Mouse (Mus musculus) bone marrow macrophage, adult 2 months (primary cell): Measurements from ENCODE around the gene Dhx58.

Experiments used
- CTCF ChIP-seq: IDR thresholded peaks from 2 replicates; pipeline ENCODE4 v1.5.1; 2012; ENCODE audit warnings: low read depth, mild to moderate bottlenecking, low read length, moderate library complexity
- POLR2A ChIP-seq: IDR thresholded peaks from 2 replicates; pipeline ENCODE4 v1.6.1; 2012; ENCODE audit warnings: mild to moderate bottlenecking, low read depth, low read length, borderline replicate concordance

DNA sequence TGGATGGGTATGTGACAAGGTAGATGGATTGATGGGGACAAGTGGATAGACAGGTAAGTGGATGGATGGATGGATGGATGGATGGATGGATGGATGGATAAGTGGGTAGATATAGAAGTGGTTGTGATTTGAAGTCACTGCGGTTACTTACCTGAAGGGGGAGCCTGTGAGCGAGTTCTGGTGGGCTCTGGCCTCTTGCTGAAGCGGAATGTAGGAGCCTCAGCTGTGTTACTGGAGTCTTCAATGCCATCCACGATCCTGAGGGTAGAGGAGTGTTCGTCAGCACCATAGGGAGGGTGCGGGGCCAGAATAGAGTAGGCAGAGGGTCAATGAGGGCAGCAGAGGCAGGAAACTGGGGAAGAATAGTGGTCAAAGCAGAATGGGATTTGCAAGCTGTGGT, 41.0 kb upstream of the Dhx58 start:
- 0 out of 2 replicates have a peak, but pooled peaks have one; percentile 23 for TF ChIP-seq CTCF
- TF ChIP-seq POLR2A, result no peak
